Mouse (Mus musculus): ENCODE data around the gene Gadd45g. TPM values are rescaled to one million over a fixed set of nuclear protein-coding genes. Genes with fewer than 3 reads are reported as not detected.

Gene Gadd45g
- polyA plus RNA-seq, 1 experiment: 202 TPM

DNA sequence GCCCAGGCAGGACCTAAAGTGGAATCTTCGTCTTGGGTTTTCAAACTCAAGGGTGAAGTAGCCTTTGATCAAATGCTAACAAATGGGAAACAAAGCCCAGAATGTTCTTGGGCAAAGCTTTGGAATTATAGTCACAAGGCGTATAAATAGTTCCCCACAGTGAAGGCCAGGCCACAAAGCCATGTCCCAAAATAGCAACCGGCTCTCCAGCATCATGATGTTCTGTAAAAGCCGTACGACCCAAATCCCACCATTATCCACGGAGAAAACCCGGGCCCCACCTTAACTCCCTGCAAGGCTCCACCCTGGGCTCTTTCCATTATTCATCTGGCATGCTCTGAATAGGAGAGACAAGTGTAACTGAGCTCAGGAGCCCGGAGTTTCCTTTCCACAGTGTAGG is 32.3 kb downstream of the Gadd45g start:
- Histone ChIP-seq H3K27me3 (ENCODE audit: control insufficient read depth, insufficient read depth, insufficient read length) (no peaks in the 10 kb centered on the region), H3ac (ENCODE audit: control insufficient read depth, insufficient read length) (no peak overlapping the region), H3K36me3 (ENCODE audit: control insufficient read depth, insufficient read depth) (no peaks in the 10 kb centered on the region), H3K79me2 (ENCODE audit: control insufficient read depth, insufficient read depth) (no peaks in the 10 kb centered on the region), H3K4me3 (no peak overlapping the region), H3K4me2 (ENCODE audit: low read depth) (peak overlapping the region; percentile 42)
- TF ChIP-seq MYOD1 (IDR thresholded peaks at IDR 0.05; ENCODE audit: control insufficient read depth in 1 of 3, insufficient read length in 2 of 3, low read depth in 2 of 3) (no peak), MAX (IDR thresholded peaks at IDR 0.05; ENCODE audit: low read depth) (no peak), CEBPB (IDR thresholded peaks at IDR 0.05; ENCODE audit: insufficient read depth, poor library complexity, severe bottlenecking) (no peak), REST (IDR thresholded peaks at IDR 0.05; ENCODE audit: insufficient read depth, insufficient read length) (no peak), TCF3 (IDR thresholded peaks at IDR 0.05; ENCODE audit: insufficient read length, low read depth) (no peak), MYOG (IDR thresholded peaks at IDR 0.05; ENCODE audit: control insufficient read depth in 1 of 3, insufficient read depth in 1 of 3, insufficient read length in 2 of 3, low read depth in 2 of 3) (no peak)

DNA sequence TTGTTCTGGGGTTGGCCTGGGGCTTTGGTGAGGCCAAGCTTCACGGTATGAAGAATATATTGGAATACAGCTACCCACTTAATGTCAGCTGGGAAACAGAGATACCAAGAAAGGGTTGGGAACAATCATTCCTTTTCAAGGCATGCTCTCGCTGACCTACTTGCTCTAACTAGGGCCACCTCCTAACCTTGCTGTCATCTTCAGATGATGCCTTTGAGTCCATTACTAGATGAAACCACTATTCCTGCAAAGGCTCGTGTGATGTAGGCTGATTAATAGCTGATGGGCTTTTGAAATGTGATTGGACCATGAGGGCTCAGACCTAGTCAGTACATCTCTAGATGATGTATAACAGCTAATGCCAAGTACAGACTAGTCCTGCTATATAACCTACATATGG is 33.1 kb downstream of the Gadd45g start:
- H3K4me2 ChIP-seq (ENCODE audit: low read depth): peak overlapping the region; percentile 31
- no peaks in the 10 kb centered on the region for H3K79me2 ChIP-seq (ENCODE audit: control insufficient read depth, insufficient read depth)
- H3K4me3 ChIP-seq: no peak overlapping the region
- no peak overlapping the region for H3ac ChIP-seq (ENCODE audit: control insufficient read depth, insufficient read length)
- no peaks in the 10 kb centered on the region for H3K36me3 ChIP-seq (ENCODE audit: control insufficient read depth, insufficient read depth)
- no peaks in the 10 kb centered on the region for H3K27me3 ChIP-seq (ENCODE audit: control insufficient read depth, insufficient read depth, insufficient read length)
- TF ChIP-seq TCF12 (IDR thresholded peaks at IDR 0.05; ENCODE audit: insufficient read depth, poor library complexity, severe bottlenecking): no peak
- no peak for TF ChIP-seq MAX (IDR thresholded peaks at IDR 0.05; ENCODE audit: low read depth)
- no peak for TF ChIP-seq MYOG (IDR thresholded peaks at IDR 0.05; ENCODE audit: control insufficient read depth in 1 of 3, insufficient read depth in 1 of 3, insufficient read length in 2 of 3, low read depth in 2 of 3)
- no peak for TF ChIP-seq USF1 (IDR thresholded peaks at IDR 0.05; ENCODE audit: low read depth)
- no peak for TF ChIP-seq TCF3 (IDR thresholded peaks at IDR 0.05; ENCODE audit: insufficient read length, low read depth)
- TF ChIP-seq CEBPB (IDR thresholded peaks at IDR 0.05; ENCODE audit: insufficient read depth, poor library complexity, severe bottlenecking): no peak

DNA sequence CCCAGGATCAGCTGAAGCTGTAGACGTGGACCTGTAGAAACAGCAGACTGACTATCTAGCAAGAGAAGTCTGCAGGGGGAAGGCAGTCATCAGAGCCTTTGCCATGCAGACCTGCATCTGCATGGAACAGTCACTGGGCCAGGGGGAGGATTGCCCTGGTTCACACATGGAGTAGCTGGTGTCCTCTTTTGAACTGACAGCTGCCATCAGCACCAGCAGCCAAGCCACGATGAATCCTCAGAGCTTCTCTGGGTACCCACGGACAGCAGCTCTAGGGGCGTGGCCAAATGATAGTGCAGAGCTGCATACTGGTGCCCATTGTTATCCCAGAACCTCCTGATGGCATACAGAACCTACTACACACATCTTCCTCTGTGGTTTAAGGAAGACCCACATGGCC is 33.5 kb downstream of the Gadd45g start:
- peak overlapping the region; percentile 58 for H3K4me2 ChIP-seq (ENCODE audit: low read depth)
- H3K27me3 ChIP-seq (ENCODE audit: control insufficient read depth, insufficient read depth, insufficient read length): no peaks in the 10 kb centered on the region
- TF ChIP-seq MYOG (IDR thresholded peaks at IDR 0.05; ENCODE audit: control insufficient read depth in 1 of 3, insufficient read depth in 1 of 3, insufficient read length in 2 of 3, low read depth in 2 of 3): peak; percentile 87 to 94 (median 91)
- TF ChIP-seq TCF3 (IDR thresholded peaks at IDR 0.05; ENCODE audit: insufficient read length, low read depth): peak; percentile 48
- TF ChIP-seq MYOD1 (IDR thresholded peaks at IDR 0.05; ENCODE audit: control insufficient read depth in 1 of 3, insufficient read length in 2 of 3, low read depth in 2 of 3): peak; percentile 22 to 93 (median 81)
- peak; percentile 34 for TF ChIP-seq TCF12 (IDR thresholded peaks at IDR 0.05; ENCODE audit: insufficient read depth, poor library complexity, severe bottlenecking)
- no peak for TF ChIP-seq POLR2A (IDR thresholded peaks at IDR 0.05; ENCODE audit: insufficient read length, low read depth)
- no peaks in the 10 kb centered on the region for H3K36me3 ChIP-seq (ENCODE audit: control insufficient read depth, insufficient read depth)
- no peaks in the 10 kb centered on the region for H3K79me2 ChIP-seq (ENCODE audit: control insufficient read depth, insufficient read depth)
- H3K4me3 ChIP-seq: no peak overlapping the region
- no peak overlapping the region for H3ac ChIP-seq (ENCODE audit: control insufficient read depth, insufficient read length)

DNA sequence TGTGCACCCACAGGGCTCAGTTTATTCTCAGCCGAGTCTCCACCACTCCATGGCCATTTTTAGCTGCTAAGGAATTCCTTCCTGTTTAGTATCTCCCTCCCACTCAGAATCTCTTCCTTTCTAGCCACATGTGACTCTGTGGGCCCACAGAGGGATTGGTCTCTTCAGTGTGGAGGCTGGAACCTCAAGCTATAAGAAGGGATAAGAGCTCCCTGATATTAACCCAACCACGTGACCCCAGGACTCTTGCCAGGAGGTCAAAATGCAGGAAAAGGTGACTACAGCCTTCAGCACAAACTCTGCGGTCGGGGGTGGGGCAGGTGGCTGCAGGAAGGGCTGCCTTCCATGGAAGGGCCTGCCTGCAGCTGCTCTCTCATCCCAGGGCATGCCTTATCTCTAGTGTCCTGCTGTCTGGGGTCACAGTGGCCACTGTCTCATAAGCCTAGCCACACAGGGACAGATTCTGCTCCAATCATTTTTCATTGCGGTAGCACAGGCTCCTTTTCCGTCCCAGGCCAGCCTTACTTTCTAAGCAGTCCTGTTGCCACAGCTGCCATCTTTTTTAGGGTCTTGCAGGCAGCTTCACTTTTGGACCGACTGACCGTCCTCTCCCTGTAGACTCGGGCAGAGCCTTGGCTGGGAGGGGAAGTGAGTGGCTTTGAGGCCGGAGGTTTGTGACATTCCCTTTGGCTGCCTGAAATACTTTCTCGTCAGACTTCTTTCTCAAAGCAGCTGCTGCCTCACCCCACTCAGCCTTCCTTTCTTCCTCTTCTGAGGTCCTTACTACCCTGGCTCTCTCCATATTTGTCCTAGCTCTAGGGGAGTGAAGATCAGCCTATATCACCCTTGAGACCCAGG is 35.0 kb downstream of the Gadd45g start:
- Histone ChIP-seq H3K4me3 (no peak overlapping the region), H3K36me3 (ENCODE audit: control insufficient read depth, insufficient read depth) (no peaks in the 10 kb centered on the region), H3K79me2 (ENCODE audit: control insufficient read depth, insufficient read depth) (no peaks in the 10 kb centered on the region), H3ac (ENCODE audit: control insufficient read depth, insufficient read length) (no peak overlapping the region), H3K27me3 (ENCODE audit: control insufficient read depth, insufficient read depth, insufficient read length) (no peaks in the 10 kb centered on the region), H3K4me2 (ENCODE audit: low read depth) (peak overlapping the region; percentile 58)
- TF ChIP-seq USF1 (IDR thresholded peaks at IDR 0.05; ENCODE audit: low read depth) (peak; percentile 79), TCF12 (IDR thresholded peaks at IDR 0.05; ENCODE audit: insufficient read depth, poor library complexity, severe bottlenecking) (peak; percentile 55), REST (IDR thresholded peaks at IDR 0.05; ENCODE audit: insufficient read depth, insufficient read length) (no peak), POLR2A (IDR thresholded peaks at IDR 0.05; ENCODE audit: insufficient read length, low read depth) (no peak), TCF3 (IDR thresholded peaks at IDR 0.05; ENCODE audit: insufficient read length, low read depth) (peak; percentile 79), SRF (IDR thresholded peaks at IDR 0.05; ENCODE audit: control insufficient read depth, insufficient read length, low read depth) (no peak), POLR2AphosphoS2 (IDR thresholded peaks at IDR 0.05; ENCODE audit: insufficient read length, low read depth) (no peak), MYOG (IDR thresholded peaks at IDR 0.05; ENCODE audit: control insufficient read depth in 1 of 3, insufficient read depth in 1 of 3, insufficient read length in 2 of 3, low read depth in 2 of 3) (peak; percentile 90 to 99 (median 95)), CEBPB (IDR thresholded peaks at IDR 0.05; ENCODE audit: insufficient read depth, poor library complexity, severe bottlenecking) (no peak), MAX (IDR thresholded peaks at IDR 0.05; ENCODE audit: low read depth) (no peak), E2F4 (IDR thresholded peaks at IDR 0.05; ENCODE audit: insufficient read depth) (no peak), MYOD1 (IDR thresholded peaks at IDR 0.05; ENCODE audit: control insufficient read depth in 1 of 3, insufficient read length in 2 of 3, low read depth in 2 of 3) (peak; percentile 32 to 98 (median 85))

DNA sequence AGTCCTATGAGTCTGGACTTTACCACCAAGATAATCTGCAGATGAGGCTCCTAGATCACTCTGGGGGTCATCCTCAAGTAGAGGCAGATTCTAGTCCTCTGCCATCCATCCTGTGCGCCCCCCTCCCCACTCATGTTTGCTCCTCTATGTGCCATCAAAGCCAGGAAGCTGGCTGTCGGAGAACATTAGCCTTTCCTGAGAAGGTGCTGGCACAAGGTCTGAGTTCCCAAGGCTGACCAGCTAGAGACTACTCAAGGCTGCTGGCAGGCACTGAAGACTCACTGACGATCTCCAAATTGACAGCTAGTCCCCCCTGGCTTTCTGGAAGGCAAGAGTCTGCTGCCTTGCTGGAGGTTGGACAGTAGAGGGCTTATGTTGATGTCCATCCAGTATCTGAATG is 35.7 kb downstream of the Gadd45g start:
- no peak overlapping the region for H3ac ChIP-seq (ENCODE audit: control insufficient read depth, insufficient read length)
- no peaks in the 10 kb centered on the region for H3K79me2 ChIP-seq (ENCODE audit: control insufficient read depth, insufficient read depth)
- no peak for TF ChIP-seq TCF12 (IDR thresholded peaks at IDR 0.05; ENCODE audit: insufficient read depth, poor library complexity, severe bottlenecking)
- no peak for TF ChIP-seq POLR2A (IDR thresholded peaks at IDR 0.05; ENCODE audit: insufficient read length, low read depth)
- no peak for TF ChIP-seq REST (IDR thresholded peaks at IDR 0.05; ENCODE audit: insufficient read depth, insufficient read length)
- H3K4me3 ChIP-seq: no peak overlapping the region
- no peaks in the 10 kb centered on the region for H3K27me3 ChIP-seq (ENCODE audit: control insufficient read depth, insufficient read depth, insufficient read length)
- no peaks in the 10 kb centered on the region for H3K36me3 ChIP-seq (ENCODE audit: control insufficient read depth, insufficient read depth)
- peak overlapping the region; percentile 42 for H3K4me2 ChIP-seq (ENCODE audit: low read depth)

Data from myocyte (in vitro differentiated cells).